Mouse (Mus musculus): ENCODE results near the gene Bach2. TPM values are rescaled to one million over a fixed set of nuclear protein-coding genes. Genes with fewer than 3 reads are reported as not detected.

Gene Bach2
- total RNA-seq, 2 experiments from 2014 or later, result 10.4 to 14.4 TPM

DNA sequence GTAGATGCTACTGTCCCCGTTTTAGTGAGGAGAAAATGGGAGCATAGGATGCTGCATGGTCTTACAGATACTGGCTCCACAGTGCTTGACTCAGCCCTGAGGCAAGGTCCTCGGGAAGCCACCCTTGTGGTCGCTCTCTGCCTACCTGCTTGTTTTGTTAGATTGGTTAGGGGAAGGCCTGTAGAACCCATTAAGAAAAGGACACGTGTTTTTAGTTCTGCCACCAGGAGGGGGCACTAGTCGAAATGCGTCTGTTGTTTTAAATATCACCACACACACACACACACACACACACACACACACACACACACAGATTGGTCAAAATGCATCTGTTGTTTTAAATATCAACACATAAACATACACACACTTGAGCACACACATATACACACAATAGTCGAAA is 103.7 kb downstream of the Bach2 start:
- DNase-seq (ENCODE audit: low spot score in 2 of 2), result no peak
- intact Hi-C loops (cut with DNase I), result no loop called here

- intact Hi-C loops (cut with DNase I), result no loop called here
- DNase-seq (ENCODE audit: low spot score in 2 of 2), result no peak
Observed at GRCm38 (mm10) chr4:32343256-32344165, 104.9 kb downstream of the Bach2 start.

DNA sequence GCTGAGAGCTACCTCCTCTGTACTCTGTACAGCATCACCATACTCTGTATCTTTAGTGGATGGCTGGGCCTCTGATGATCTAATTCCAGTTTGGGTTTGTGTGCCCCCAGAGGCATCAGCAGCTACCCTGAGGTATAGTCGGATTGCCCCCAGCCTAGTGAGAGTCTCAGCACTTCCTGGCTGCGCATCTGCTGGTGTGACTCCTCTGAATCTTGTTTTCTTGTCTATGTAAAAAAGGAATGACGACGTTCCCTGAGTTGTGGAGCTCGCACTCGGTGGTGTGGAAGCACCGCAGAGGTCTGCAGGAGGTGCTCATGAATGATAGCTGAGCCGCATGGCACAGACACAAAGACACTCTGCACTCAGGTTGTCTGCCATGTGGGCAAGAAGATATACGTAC is 105.7 kb downstream of the Bach2 start:
- no peak for DNase-seq (ENCODE audit: low spot score in 2 of 2)
- intact Hi-C loops (cut with DNase I), result no loop called here

DNA sequence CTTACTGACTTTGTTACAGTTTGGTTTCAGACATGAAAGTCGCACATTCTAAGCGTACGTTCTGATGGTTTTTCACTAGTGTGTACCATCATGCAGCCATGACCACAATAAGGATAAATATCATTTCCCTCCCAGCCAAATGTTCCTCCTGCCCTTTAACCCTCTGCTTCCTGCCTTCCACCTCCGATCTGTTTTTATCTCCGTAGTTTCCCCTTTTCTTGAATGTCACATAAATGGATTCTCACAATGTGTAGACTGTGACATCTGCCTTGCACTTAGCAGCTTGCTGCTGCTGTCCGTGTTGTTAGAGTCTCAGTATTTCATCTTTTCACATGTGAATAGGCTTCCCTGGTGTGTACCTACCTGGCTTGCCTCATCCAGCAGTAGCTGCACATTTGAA is 108.6 kb downstream of the Bach2 start:
- DNase-seq (ENCODE audit: low spot score in 2 of 2), result no peak
- intact Hi-C loops (cut with DNase I), result no loop called here

DNA sequence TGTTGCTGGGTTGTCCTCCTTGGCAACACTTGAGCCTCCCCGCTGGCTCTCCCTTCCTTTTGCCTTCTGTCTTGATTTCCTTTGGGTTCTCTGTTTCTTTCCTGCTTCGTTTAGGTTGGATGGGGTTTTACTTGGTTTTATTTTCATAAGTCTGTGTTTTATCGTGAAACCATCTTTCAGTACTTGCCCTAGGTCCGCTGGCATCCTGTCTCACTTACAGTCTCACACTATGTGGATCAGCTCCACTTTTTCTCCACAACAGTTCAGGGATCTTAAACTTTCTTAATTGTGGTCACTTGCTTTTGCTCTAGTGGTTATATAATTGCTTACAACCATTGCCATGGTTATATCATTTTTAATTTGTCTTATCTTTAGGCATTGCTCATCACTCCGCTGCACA is 109.1 kb downstream of the Bach2 start:
- intact Hi-C loops (cut with DNase I), result no loop called here
- no peak for DNase-seq (ENCODE audit: low spot score in 2 of 2)

- DNase-seq (ENCODE audit: low spot score in 2 of 2), result no peak
- intact Hi-C loops (cut with DNase I), result no loop called here
Observed at GRCm38 (mm10) chr4:32349361-32349760, 110.8 kb downstream of the Bach2 start.

- intact Hi-C loops (cut with DNase I), result no loop called here
- DNase-seq (ENCODE audit: low spot score in 2 of 2), result no peak
Observed at GRCm38 (mm10) chr4:32351236-32351635, 112.6 kb downstream of the Bach2 start.

GRCm38 (mm10) chr4:32351661-32352246 is 113.2 kb downstream of the Bach2 start:
- DNase-seq (ENCODE audit: low spot score in 2 of 2), result no peak
- intact Hi-C loops (cut with DNase I), result no loop called here

- intact Hi-C loops (cut with DNase I), result no loop called here
- DNase-seq (ENCODE audit: low spot score in 2 of 2), result no peak
Observed at GRCm38 (mm10) chr4:32352442-32352841, 113.8 kb downstream of the Bach2 start.

- no peak for DNase-seq (ENCODE audit: low spot score in 2 of 2)
- intact Hi-C loops (cut with DNase I), result no loop called here
Observed at GRCm38 (mm10) chr4:32352842-32353241, 114.2 kb downstream of the Bach2 start.

GRCm38 (mm10) chr4:32355935-32356617 is 117.5 kb downstream of the Bach2 start:
- intact Hi-C loops (cut with DNase I), result no loop called here
- no peak for DNase-seq (ENCODE audit: low spot score in 2 of 2)

DNA sequence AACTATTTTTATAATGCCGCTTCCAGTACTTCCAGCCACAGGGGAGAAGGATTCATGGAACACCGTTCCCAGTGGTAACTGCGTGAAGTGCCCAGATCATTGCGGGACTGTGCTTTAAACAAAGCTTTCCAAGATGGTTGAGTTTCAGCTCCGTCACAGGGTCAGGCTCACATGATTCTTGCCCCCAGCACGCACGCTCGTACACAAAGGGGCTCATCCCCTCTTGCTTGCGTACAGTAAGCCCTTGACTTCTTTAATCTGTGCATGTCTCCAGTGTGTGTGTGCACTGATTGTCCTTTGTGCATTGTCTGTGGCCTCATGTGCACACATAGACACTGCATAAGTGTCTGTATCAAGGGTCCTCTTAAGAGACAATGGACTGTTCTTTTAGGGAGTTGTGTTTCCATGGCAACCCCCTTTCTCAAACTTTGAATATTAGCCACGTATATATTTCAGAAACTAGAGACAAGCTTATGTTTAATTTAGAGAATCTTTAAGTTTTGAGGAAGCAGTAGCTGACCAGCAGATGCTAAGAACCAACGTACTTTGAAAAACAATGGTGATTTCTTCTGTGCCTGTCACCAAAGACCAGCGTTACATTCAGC is 119.5 kb downstream of the Bach2 start:
- intact Hi-C loops (cut with DNase I), result no loop called here
- DNase-seq (ENCODE audit: low spot score in 2 of 2), result no peak

- intact Hi-C loops (cut with DNase I), result no loop called here
- no peak for DNase-seq (ENCODE audit: low spot score in 2 of 2)
Observed at GRCm38 (mm10) chr4:32358602-32359464, 120.2 kb downstream of the Bach2 start.

DNA sequence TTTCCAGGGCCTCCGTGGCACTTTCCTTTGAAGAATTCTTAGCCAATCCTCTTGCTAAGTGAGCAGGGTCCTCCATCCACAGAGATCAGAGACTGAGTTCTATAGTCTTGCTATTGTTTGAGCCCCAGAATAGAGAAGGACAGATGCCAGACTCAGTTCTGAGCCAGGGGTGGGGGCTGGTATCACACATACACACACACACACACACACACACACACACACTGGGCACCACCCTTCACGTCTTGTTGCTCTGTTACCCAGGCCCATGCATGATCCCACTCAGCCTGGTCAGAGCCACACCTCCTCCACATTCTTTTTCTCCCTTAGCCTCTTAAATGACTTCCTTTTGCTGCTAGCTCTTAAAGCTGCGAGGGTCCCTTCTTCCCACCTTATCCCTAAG is 121.0 kb downstream of the Bach2 start:
- DNase-seq (ENCODE audit: low spot score in 2 of 2), result no peak
- intact Hi-C loops (cut with DNase I), result no loop called here

- intact Hi-C loops (cut with DNase I), result no loop called here
- DNase-seq (ENCODE audit: low spot score in 2 of 2), result no peak
Observed at GRCm38 (mm10) chr4:32360496-32360895, 121.9 kb downstream of the Bach2 start.

DNA sequence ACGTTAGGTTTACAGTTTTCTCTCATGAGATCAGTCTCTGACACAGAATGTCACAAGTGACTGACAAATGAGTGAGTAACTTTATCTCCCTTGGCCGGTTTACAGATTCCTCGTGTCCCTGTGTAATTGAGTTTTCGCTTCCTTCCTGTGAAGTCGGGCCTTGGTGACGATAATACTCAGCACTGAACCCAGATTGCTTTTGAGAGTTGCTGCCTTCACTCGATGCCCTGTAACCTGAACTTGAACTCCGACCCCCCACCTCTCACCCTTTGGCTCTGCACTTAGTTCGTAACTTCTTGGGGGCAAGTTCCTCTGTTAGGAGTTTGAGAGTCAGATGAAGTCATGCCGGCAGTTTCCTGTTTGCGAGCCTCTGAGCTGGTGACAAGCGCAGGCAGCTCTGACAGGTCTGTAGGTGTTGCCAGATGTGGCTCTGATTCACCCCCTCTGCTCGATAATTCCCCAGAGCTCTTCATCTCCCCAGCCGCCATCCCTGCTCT is 124.9 kb downstream of the Bach2 start:
- intact Hi-C loops (cut with DNase I), result no loop called here
- DNase-seq (ENCODE audit: low spot score in 2 of 2), result no peak

DNA sequence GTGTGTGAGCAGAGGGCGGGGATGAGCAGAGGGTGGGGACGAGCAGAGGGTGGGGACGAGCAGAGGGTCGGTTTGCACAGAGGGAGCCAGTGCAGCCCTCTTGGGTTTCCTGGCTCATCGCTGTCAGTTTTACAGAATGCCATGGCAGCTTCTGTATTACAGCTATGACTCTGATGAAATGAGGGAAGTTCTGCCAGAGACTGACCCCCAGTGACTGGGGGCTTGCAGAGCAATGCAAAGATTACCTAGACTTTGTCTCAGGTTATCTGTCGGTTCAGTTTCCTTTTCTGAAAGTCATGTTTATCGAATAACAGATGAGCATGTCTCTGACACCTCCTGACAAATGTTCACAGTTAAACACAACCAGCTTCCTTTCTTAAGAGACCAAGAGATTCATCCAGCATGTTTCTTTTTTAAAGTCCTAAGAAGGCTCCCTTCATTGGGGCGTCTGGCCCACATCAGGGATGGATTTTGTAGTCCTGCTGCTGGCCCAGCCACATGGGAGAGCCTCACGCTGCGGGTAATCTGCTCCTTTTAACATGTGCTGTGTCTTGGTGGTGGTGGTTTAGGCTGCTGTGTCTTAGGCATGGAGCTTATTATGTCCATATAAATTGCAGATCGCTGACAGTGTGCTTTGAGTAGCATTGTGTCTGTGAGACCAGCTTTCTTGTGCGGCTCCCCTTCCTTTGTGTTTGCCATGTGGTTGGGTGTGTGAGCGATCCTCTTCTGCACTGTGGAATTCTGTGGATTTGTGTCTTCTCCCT is 126.7 kb downstream of the Bach2 start:
- intact Hi-C loops (cut with DNase I), result no loop called here
- no peak for DNase-seq (ENCODE audit: low spot score in 2 of 2)

DNA sequence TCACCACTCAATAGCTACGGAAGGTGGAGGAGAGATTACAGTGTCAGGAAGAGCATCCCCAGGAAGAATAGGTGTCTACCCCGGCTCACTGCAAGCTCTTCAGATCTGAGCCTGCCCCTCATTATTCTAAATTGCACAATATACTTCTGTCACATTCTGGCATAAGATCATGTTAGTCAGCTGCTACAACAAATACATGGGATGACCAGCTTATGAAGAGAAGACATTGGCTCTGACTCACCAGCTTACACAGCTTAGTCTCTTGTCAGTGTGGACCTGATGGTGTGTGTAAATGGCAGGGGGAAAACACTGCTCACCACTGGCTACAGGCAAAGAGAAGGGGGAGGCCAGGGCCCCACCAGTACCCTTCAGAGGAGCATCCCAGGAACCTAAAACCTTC is 127.6 kb downstream of the Bach2 start:
- intact Hi-C loops (cut with DNase I), result no loop called here
- no peak for DNase-seq (ENCODE audit: low spot score in 2 of 2)

DNA sequence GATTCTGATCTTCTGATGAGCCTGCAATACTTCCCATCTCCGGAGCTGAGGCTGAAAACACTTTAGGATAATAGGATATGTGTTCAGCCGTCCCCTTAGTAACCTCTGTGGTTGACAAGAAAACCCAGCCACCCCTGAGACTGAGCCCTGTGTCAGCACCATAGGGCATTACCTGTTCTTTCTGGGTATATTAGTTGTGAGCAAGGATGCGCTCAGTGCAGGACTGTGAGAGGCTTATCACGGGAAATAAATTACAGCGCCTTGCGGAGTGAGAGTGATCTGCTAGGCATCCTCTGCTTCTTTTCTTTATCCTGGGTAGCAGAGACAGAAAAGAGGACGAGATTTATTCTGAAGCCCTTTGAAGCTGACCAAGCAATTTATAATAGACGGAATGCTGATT is 129.7 kb downstream of the Bach2 start:
- no peak for DNase-seq (ENCODE audit: low spot score in 2 of 2)
- intact Hi-C loops (cut with DNase I), result no loop called here

Data from left cerebral cortex, postnatal 25 days (tissue).